Mouse (Mus musculus): Measurements from ENCODE around the gene Cyb561a3. TPM values are rescaled to one million over a fixed set of nuclear protein-coding genes. Genes with fewer than 3 reads are reported as not detected.

Gene Cyb561a3
- polyA plus RNA-seq, 1 experiment from 2014 or later: 26.4 TPM

DNA sequence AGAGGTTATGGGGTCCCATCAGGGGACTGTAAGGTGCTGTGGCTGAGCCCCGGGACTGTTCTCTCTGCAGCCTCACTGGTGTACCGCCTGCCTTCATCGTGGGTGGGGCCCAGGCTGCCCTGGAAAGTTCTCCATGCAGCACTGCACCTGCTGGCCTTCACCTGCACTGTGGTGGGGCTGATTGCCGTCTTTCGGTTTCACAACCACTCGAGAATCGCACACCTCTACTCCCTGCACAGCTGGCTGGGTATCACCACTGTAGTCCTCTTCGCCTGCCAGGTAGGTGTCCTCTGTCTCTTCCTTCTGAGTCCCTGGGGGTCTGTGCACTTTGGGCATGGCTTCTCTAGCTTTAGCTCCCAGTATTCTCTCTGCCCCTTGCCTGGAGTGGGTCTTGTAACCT lies 8.1 kb downstream of the Cyb561a3 start:
- Histone ChIP-seq H3K36me3 (ENCODE audit: control insufficient read depth, insufficient read depth, low read length) (0 out of 2 replicates have a peak, but pooled peaks cover 4% of the 10 kb centered on the region), H3K9me3 (replicated peaks; ENCODE audit: control insufficient read depth, low read length, poor library complexity, severe bottlenecking) (no peaks in the 10 kb centered on the region), H3K27me3 (ENCODE audit: control insufficient read depth, insufficient read depth, low read depth, low read length) (no peaks in the 10 kb centered on the region), H3K4me3 (ENCODE audit: low read depth, low read length) (no peak overlapping the region), H3K4me1 (ENCODE audit: control insufficient read depth, insufficient read depth, low read length) (no peaks in the 10 kb centered on the region), H3K9ac (ENCODE audit: low read depth, low read length) (no peak overlapping the region), H3K27ac (ENCODE audit: low read length) (no peak overlapping the region), H3K4me2 (ENCODE audit: low read length) (no peak overlapping the region)
- WGBS: 94% methylated on average over 8 of the region's 8 CpGs
- no peak for ATAC-seq

- H3K36me3 ChIP-seq (ENCODE audit: control insufficient read depth, insufficient read depth, low read length): 0 out of 2 replicates have a peak, but pooled peaks cover 4% of the 10 kb centered on the region
- H3K9me3 ChIP-seq (replicated peaks; ENCODE audit: control insufficient read depth, low read length, poor library complexity, severe bottlenecking): no peaks in the 10 kb centered on the region
- H3K4me1 ChIP-seq (ENCODE audit: control insufficient read depth, insufficient read depth, low read length): no peaks in the 10 kb centered on the region
- H3K4me3 ChIP-seq (ENCODE audit: low read depth, low read length): no peak overlapping the region
- no peaks in the 10 kb centered on the region for H3K27me3 ChIP-seq (ENCODE audit: control insufficient read depth, insufficient read depth, low read depth, low read length)
- no peak overlapping the region for H3K4me2 ChIP-seq (ENCODE audit: low read length)
- H3K27ac ChIP-seq (ENCODE audit: low read length): no peak overlapping the region
- no peak for ATAC-seq
- H3K9ac ChIP-seq (ENCODE audit: low read depth, low read length): no peak overlapping the region
- WGBS: 90% methylated on average over 8 of the region's 8 CpGs
These were observed 10.3 kb downstream of the Cyb561a3 start for GRCm38 (mm10) chr19:10587231-10587630.

GRCm38 (mm10) chr19:10589127-10589857 lies 12.3 kb downstream of the Cyb561a3 start:
- H3K4me2 ChIP-seq (ENCODE audit: low read length): no peak overlapping the region
- H3K9ac ChIP-seq (ENCODE audit: low read depth, low read length): no peak overlapping the region
- no peaks in the 10 kb centered on the region for H3K9me3 ChIP-seq (replicated peaks; ENCODE audit: control insufficient read depth, low read length, poor library complexity, severe bottlenecking)
- H3K36me3 ChIP-seq (ENCODE audit: control insufficient read depth, insufficient read depth, low read length): 0 out of 2 replicates have a peak, but pooled peaks cover 4% of the 10 kb centered on the region
- ATAC-seq: no peak
- 67% methylated on average over 5 of the region's 5 CpGs for WGBS
- H3K27ac ChIP-seq (ENCODE audit: low read length): no peak overlapping the region
- H3K4me1 ChIP-seq (ENCODE audit: control insufficient read depth, insufficient read depth, low read length): no peaks in the 10 kb centered on the region
- no peak overlapping the region for H3K4me3 ChIP-seq (ENCODE audit: low read depth, low read length)
- no peaks in the 10 kb centered on the region for H3K27me3 ChIP-seq (ENCODE audit: control insufficient read depth, insufficient read depth, low read depth, low read length)

DNA sequence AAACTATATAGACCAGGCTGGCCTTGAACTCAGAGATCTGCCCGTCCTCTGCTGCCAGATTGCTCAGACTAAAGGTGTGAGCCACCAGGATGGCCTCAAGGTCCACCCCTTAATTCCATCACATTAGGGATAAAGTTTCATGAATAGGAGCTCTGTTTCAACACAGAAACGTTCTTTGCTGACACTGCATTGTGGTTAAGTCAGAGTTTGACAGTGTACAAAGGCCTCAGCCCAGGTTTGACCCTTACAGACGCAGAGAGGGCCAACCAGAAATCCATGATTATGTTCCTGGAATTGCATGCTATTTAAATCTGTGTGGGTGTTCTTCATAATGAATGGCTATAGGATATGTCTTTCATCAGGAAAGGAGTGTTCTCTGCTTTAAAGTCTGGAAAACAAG lies 13.3 kb downstream of the Cyb561a3 start:
- no peak overlapping the region for H3K9ac ChIP-seq (ENCODE audit: low read depth, low read length)
- no peaks in the 10 kb centered on the region for H3K4me1 ChIP-seq (ENCODE audit: control insufficient read depth, insufficient read depth, low read length)
- WGBS: 71% methylated on average over 3 of the region's 3 CpGs
- H3K27ac ChIP-seq (ENCODE audit: low read length): no peak overlapping the region
- H3K4me2 ChIP-seq (ENCODE audit: low read length): no peak overlapping the region
- H3K27me3 ChIP-seq (ENCODE audit: control insufficient read depth, insufficient read depth, low read depth, low read length): no peaks in the 10 kb centered on the region
- no peak for ATAC-seq
- H3K4me3 ChIP-seq (ENCODE audit: low read depth, low read length): no peak overlapping the region
- H3K36me3 ChIP-seq (ENCODE audit: control insufficient read depth, insufficient read depth, low read length): peaks cover 12% of the 10 kb centered on the region
- H3K9me3 ChIP-seq (replicated peaks; ENCODE audit: control insufficient read depth, low read length, poor library complexity, severe bottlenecking): no peaks in the 10 kb centered on the region

GRCm38 (mm10) chr19:10591659-10592377 lies 14.8 kb downstream of the Cyb561a3 start:
- WGBS: 93% methylated on average over 6 of the region's 6 CpGs
- H3K27ac ChIP-seq (ENCODE audit: low read length): no peak overlapping the region
- peaks cover 16% of the 10 kb centered on the region for H3K36me3 ChIP-seq (ENCODE audit: control insufficient read depth, insufficient read depth, low read length)
- no peaks in the 10 kb centered on the region for H3K4me1 ChIP-seq (ENCODE audit: control insufficient read depth, insufficient read depth, low read length)
- H3K9me3 ChIP-seq (replicated peaks; ENCODE audit: control insufficient read depth, low read length, poor library complexity, severe bottlenecking): no peaks in the 10 kb centered on the region
- no peak overlapping the region for H3K4me2 ChIP-seq (ENCODE audit: low read length)
- H3K9ac ChIP-seq (ENCODE audit: low read depth, low read length): no peak overlapping the region
- no peaks in the 10 kb centered on the region for H3K27me3 ChIP-seq (ENCODE audit: control insufficient read depth, insufficient read depth, low read depth, low read length)
- no peak overlapping the region for H3K4me3 ChIP-seq (ENCODE audit: low read depth, low read length)
- ATAC-seq: no peak

- no peak overlapping the region for H3K27ac ChIP-seq (ENCODE audit: low read length)
- no peaks in the 10 kb centered on the region for H3K9me3 ChIP-seq (replicated peaks; ENCODE audit: control insufficient read depth, low read length, poor library complexity, severe bottlenecking)
- no peak overlapping the region for H3K4me3 ChIP-seq (ENCODE audit: low read depth, low read length)
- no peak overlapping the region for H3K4me2 ChIP-seq (ENCODE audit: low read length)
- H3K4me1 ChIP-seq (ENCODE audit: control insufficient read depth, insufficient read depth, low read length): peaks cover 5% of the 10 kb centered on the region
- H3K27me3 ChIP-seq (ENCODE audit: control insufficient read depth, insufficient read depth, low read depth, low read length): no peaks in the 10 kb centered on the region
- 22% methylated on average over 3 of the region's 3 CpGs for WGBS
- ATAC-seq: no peak
- no peak overlapping the region for H3K9ac ChIP-seq (ENCODE audit: low read depth, low read length)
- H3K36me3 ChIP-seq (ENCODE audit: control insufficient read depth, insufficient read depth, low read length): peaks cover 15% of the 10 kb centered on the region
These were observed 21.2 kb downstream of the Cyb561a3 start for GRCm38 (mm10) chr19:10598188-10598587.

- no peak overlapping the region for H3K9ac ChIP-seq (ENCODE audit: low read depth, low read length)
- H3K27me3 ChIP-seq (ENCODE audit: control insufficient read depth, insufficient read depth, low read depth, low read length): no peaks in the 10 kb centered on the region
- peaks cover 13% of the 10 kb centered on the region for H3K36me3 ChIP-seq (ENCODE audit: control insufficient read depth, insufficient read depth, low read length)
- H3K4me1 ChIP-seq (ENCODE audit: control insufficient read depth, insufficient read depth, low read length): peaks cover 13% of the 10 kb centered on the region
- H3K27ac ChIP-seq (ENCODE audit: low read length): no peak overlapping the region
- ATAC-seq: no peak
- H3K4me2 ChIP-seq (ENCODE audit: low read length): no peak overlapping the region
- WGBS: 94% methylated on average over 2 of the region's 2 CpGs
- H3K9me3 ChIP-seq (replicated peaks; ENCODE audit: control insufficient read depth, low read length, poor library complexity, severe bottlenecking): no peaks in the 10 kb centered on the region
- no peak overlapping the region for H3K4me3 ChIP-seq (ENCODE audit: low read depth, low read length)
These were observed 22.7 kb downstream of the Cyb561a3 start for GRCm38 (mm10) chr19:10599648-10600047.

DNA sequence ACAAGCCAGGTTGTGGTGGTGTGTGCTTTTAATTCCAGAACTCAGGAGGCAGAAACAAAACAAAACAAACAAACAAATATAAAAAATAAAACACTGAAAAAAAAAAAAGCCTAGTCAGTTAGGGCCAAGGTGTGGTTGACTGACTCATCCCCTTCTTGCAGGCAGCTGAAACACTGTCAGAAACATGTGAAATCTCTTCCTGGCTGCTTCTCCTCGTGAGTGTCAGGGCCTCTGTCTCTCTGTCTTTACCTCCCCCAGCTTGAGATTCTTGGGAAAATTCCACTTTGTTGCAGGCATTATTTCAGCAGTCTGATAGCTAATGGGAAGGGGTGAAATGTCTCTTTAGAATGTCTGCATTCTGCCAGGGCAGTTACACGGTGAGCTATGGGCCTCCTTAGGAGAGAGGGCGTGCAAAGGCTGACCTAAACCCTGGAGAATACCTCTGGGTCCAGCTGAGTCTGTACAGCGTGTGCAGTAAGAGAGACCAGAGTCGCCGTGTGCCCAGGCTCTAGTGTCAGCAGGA lies 25.3 kb downstream of the Cyb561a3 start:
- H3K4me2 ChIP-seq (ENCODE audit: low read length): peak overlapping the region; percentile 57
- peak; percentile 26; the same call in 1 of the 2 replicates for ATAC-seq
- H3K4me1 ChIP-seq (ENCODE audit: control insufficient read depth, insufficient read depth, low read length): peaks cover 27% of the 10 kb centered on the region
- WGBS: 2% methylated on average over 6 of the region's 6 CpGs
- H3K27ac ChIP-seq (ENCODE audit: low read length): peak overlapping the region; percentile 87
- no peaks in the 10 kb centered on the region for H3K9me3 ChIP-seq (replicated peaks; ENCODE audit: control insufficient read depth, low read length, poor library complexity, severe bottlenecking)
- peak overlapping the region; percentile 28 for H3K4me3 ChIP-seq (ENCODE audit: low read depth, low read length)
- no peaks in the 10 kb centered on the region for H3K27me3 ChIP-seq (ENCODE audit: control insufficient read depth, insufficient read depth, low read depth, low read length)
- peak overlapping the region; percentile 69 for H3K9ac ChIP-seq (ENCODE audit: low read depth, low read length)
- peaks cover 2% of the 10 kb centered on the region; the same call in 1 of the 2 replicates for H3K36me3 ChIP-seq (ENCODE audit: control insufficient read depth, insufficient read depth, low read length)

- peak; percentile 63; the same call in 1 of the 2 replicates for ATAC-seq
- H3K27me3 ChIP-seq (ENCODE audit: control insufficient read depth, insufficient read depth, low read depth, low read length): no peaks in the 10 kb centered on the region
- 2% methylated on average over 9 of the region's 9 CpGs for WGBS
- H3K4me3 ChIP-seq (ENCODE audit: low read depth, low read length): peak overlapping the region; percentile 28
- H3K36me3 ChIP-seq (ENCODE audit: control insufficient read depth, insufficient read depth, low read length): peaks cover 3% of the 10 kb centered on the region
- peak overlapping the region; percentile 69 for H3K9ac ChIP-seq (ENCODE audit: low read depth, low read length)
- H3K9me3 ChIP-seq (replicated peaks; ENCODE audit: control insufficient read depth, low read length, poor library complexity, severe bottlenecking): no peaks in the 10 kb centered on the region
- peak overlapping the region; percentile 87 for H3K27ac ChIP-seq (ENCODE audit: low read length)
- peak overlapping the region; percentile 57 for H3K4me2 ChIP-seq (ENCODE audit: low read length)
- H3K4me1 ChIP-seq (ENCODE audit: control insufficient read depth, insufficient read depth, low read length): peaks cover 27% of the 10 kb centered on the region
These were observed 25.8 kb downstream of the Cyb561a3 start for GRCm38 (mm10) chr19:10602787-10603186.
